Mouse (Mus musculus) lung, postnatal 36 days (tissue): ENCODE results near the gene Dydc1.
A peak's percentile ranks its signal among the peaks of the same experiment; 100 is the strongest.

Experiments used
- DNase-seq: peaks from one replicate; pipeline ENCODE4 v3.0.0; 2022; ENCODE audit warnings: mixed read lengths

The Dydc1 gene

DNA sequence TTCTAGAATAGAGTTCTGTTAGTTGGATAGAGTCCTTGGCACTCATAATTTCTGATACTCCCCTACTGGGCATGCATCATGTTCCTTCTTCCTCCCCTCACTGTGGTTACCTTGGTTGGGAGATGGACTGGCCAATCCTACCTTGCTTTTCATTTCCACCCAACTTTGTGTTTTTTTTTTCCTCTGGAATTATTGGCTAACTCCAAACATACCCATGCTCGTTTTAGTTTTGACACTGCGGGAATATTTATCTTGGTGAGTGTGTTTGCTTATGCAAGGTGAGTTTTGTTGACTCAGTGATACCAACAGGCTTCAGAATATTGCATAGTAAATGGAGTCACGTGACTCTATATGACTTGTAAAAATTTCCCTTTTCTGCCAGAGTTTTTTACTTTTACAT lies 28.0 kb downstream of the Dydc1 start:
- DNase-seq: peak; percentile 29

DNA sequence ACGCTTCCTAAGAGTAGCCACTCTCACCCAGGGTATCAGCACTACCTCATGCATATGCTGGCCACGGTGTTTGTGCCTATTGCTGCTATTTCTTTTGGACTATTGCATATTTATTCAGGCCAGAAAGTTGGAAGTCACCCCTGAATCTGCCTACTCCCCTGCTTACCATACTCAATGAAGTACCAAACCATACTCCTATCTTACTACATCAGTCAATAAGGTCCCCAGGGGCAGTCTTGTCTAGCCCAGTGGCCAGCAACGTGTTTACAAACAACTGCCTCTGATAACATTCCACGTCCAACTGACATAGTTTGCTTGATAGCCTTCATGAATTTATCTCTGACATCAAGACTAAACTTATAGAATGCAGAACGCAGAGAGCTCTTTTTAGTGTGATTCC lies 28.5 kb downstream of the Dydc1 start:
- no peak for DNase-seq

- DNase-seq: no peak
These were observed 29.6 kb downstream of the Dydc1 start for GRCm38 (mm10) chr14:41102269-41102668.

DNA sequence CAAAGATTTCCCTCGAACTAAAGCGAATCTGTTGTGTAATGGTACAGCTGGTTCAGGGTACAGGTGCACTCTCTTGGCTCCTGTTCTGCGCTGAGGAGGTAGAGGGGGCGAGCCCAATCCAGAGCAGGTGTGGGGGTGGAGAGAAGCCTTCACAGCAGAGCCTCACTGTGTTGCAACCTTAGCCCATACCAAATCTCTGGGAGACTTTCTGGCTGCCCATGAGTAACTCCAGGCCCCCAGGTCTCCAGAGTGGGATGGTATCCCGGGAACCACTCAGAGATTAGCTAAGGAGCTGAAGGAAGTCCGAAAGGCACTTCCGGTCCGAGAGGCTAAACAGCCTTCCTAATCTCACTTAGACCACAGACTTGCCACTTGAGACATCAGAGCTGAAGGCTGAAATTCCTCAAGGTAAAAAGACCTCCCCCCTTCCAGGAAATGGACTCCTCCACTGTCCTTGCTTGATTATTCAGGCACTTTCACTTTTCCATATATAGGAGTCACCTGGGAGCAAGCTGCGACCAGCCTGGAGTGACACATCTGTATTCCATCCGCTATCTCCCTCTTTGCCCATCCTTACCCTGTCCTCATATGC lies 32.2 kb downstream of the Dydc1 start, which contains the start of gene Mat1a:
Gene Mat1a (plus strand): TSS at position 183 of the 592 bp plus-strand sequence.
- peak; percentile 70 for DNase-seq

DNA sequence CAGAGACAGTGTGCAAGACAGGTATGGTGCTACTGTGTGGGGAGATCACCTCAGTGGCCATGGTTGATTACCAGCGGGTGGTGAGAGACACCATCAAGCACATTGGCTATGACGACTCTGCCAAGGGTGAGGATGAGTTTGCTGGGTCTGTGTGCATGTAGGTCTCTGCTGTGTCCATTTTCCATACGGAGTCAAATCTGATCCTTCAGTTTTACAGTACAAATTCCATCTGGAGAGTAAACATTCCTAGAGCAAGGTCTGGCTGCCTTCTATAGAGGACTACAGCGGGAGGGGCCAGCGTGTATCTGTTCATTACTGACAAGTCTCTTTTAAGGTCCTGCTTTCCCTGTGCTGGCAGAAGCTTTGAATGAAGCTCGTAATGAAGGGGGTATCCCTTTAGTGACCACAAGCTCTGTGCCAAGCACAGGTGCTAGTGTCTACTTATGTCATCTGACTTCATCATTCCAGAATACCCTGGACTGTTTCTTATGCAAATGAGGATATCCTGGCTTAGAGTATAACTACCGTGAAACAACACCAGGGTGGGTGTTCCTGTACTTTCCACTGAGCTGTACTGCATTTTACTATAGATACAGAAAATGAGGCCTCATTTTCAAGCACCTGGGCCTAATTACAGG lies 38.4 kb downstream of the Dydc1 start:
- DNase-seq: no peak

GRCm38 (mm10) chr14:41112944-41113343 lies 40.2 kb downstream of the Dydc1 start:
- DNase-seq: no peak

DNA sequence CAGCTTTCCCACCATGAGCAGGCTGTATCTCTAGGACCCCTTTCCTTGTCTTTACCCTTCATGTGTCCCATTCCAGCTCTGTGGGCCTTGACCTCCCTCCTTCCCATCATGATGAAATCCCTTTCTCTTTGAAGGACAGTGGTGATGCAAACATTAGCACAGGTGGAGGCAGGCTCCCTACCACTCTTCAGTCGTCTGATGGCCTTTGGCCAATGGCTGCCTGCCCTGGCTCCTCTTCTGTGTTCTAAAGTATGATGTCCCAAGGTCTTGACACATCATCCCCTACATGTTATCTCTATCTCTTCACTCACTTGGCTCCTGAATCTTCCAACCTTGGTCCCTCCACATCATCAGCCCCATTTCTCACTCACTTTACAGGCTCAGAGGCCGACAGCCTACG lies 43.6 kb downstream of the Dydc1 start:
- no peak for DNase-seq

DNA sequence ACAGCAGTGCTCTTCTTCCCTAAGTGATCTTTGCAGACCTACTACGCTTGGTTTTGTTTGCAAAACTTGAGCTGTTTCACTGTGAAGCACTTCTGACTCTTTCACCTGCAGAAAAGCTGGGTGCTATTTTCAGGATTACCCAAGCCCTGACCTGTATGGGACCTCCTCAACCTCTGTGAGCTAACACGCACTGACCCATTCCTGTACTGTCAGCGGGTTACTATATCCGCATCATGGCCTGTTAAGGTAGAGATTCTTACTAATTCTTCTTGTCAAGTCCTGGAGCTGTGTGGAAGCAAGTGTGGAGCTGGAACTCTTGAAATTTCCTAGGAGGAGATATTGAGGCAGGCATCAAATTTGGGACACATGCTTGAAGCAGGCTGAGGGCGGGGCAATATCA lies 52.0 kb downstream of the Dydc1 start:
- DNase-seq: no peak

DNA sequence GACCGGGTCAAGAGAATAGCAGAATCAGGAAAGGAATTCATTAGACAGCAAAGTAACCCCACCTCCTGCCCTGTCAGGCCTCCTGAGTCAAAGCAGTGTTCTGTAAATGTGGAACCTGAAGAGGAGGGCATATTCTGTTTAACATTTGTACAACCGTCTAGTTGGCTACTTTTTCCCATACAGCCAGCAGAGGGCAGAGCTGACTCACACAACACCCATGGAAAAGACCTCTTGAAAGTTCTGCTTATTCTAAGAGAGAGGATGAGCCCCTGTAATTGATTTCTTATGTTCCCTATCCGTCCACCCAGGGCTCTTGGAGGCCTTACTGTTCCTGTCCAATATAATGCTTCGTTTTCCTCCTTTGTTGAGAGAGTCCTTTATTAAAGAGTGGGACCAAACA lies 55.3 kb downstream of the Dydc1 start:
- DNase-seq: peak; percentile 69

DNA sequence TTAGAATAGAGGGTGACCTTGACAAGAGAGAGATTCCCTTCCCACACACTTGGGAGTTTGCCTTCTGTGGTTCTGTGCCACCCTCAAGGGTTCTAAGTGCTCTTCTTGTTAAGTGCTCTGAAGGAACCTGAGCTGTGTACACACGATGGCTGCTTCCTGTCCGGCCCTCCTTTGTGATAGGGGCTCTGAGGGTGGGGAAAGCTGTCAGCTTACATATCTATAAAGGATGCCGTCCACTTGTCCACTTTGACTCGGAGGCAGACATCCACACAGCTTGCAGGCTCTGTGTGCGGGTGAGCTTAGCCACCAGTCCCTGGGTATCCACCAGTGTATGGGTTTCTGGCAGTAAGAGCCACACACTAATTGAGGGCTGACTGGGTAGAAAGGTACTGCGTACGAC lies 58.8 kb downstream of the Dydc1 start, which contains the start of gene Sftpa1:
Gene Sftpa1 (plus strand): TSS at position 243 of the 400 bp plus-strand sequence.
- peak; percentile 81 for DNase-seq

DNA sequence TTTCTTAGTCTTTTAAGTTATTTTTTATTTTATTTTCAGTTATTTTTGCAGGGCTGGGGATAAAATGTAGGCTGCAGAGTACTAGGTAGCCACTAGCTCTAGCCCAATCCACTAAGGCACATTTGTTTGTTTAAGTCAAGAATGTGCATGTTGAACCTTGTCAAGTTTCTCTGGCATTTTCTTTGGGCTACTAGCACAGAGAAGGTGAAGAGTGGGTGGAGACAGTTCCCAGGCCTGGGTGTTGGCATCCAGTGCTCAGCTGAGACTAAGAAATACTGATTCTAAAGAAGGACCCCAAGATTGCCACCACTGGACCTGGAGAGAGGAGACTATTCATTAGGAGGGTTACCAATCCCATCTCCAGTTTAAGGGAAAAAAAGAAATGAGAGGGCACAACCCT lies 64.3 kb downstream of the Dydc1 start:
- DNase-seq: peak; percentile 66

DNA sequence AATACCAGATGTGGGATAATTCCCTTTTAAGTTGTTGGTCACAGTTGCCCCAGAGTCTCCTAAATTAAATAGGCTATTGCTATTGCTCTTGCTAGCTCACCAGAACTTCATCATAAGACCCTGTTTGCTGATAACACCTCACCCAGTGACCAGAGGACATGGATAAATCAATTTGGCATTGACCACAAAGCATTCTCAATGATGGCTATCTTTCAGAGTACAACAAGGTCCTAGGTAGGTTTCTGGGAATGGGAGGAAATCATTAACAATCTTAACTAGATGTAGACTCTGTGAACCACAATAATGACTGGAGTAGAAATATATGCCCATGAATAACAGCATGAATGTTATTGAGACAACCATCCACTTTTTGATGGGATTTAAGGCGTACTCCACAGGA lies 68.0 kb downstream of the Dydc1 start:
- DNase-seq: no peak
